Comparison of ENCODE assay signal across 17 mouse cellular contexts in genomic region chr5:139365827-139366226, GRCm38 (mm10). TPM values are rescaled to one million over a fixed set of nuclear protein-coding genes. Genes with fewer than 3 reads are reported as not detected.
A peak's percentile ranks its signal among the peaks of the same experiment; 100 is the strongest.
DNase-seq lines count a peak whose midpoint lies in the region; ATAC-seq and TF ChIP-seq lines count a peak whose summit lies in the region.
"Had no signal": no experiment of that assay in that cellular context is flagged by ENCODE, and none has a peak within 500 bp of the region (broad histone marks: within the 10 kb centered on the region; RNA-seq: fewer than 3 reads in every experiment).

No protein-coding gene starts in this region.

- peaks cover 62% of the 10 kb centered on the region for H3K4me1 ChIP-seq in bone marrow macrophage, adult 2 months (ENCODE audit: control insufficient read depth, insufficient read depth, low read length)
- peaks cover 69% of the 10 kb centered on the region for H3K4me1 ChIP-seq in liver, embryonic 12.5 days
- peaks cover 23% of the 10 kb centered on the region for H3K4me1 ChIP-seq in forebrain, embryonic 12.5 days

- ATAC-seq in liver, embryonic 12.5 days: no peak
- no peak for ATAC-seq in forebrain, embryonic 12.5 days (ENCODE audit: low FRiP score)
- ATAC-seq: midbrain, embryonic 16.5 days had no signal

- TF ChIP-seq POLR2A in bone marrow macrophage, adult 2 months (IDR thresholded peaks at IDR 0.05; ENCODE audit: borderline replicate concordance, low read depth, low read length): no peak

- H3K27ac ChIP-seq in layer of hippocampus, adult 2 months: peak overlapping the region; percentile 77
- H3K27ac ChIP-seq in bone marrow macrophage, adult 2 months (ENCODE audit: insufficient read depth, low read depth, low read length): peak overlapping the region; percentile 94
- peak overlapping the region; percentile 45 for H3K27ac ChIP-seq in liver, embryonic 12.5 days
- H3K27ac ChIP-seq in forebrain, embryonic 12.5 days: no peak overlapping the region
- H3K27ac ChIP-seq: stomach, embryonic 15.5 days had no signal

- H3K9ac ChIP-seq in liver, embryonic 12.5 days: no peak overlapping the region
- H3K9ac ChIP-seq in forebrain, embryonic 12.5 days: no peak overlapping the region
- H3K9ac ChIP-seq: liver, embryonic 14.5 days; stomach, embryonic 15.5 days had no signal

- no peaks in the 10 kb centered on the region for H3K27me3 ChIP-seq in liver, embryonic 12.5 days (replicated peaks)
- H3K27me3 ChIP-seq in forebrain, embryonic 12.5 days: 0 out of 2 replicates have a peak, but pooled peaks cover 4% of the 10 kb centered on the region
- H3K27me3 ChIP-seq: stomach, embryonic 15.5 days had no signal

- 0 out of 2 replicates have a peak, but pooled peaks cover 9% of the 10 kb centered on the region for H3K36me3 ChIP-seq in liver, embryonic 12.5 days
- no peaks in the 10 kb centered on the region for H3K36me3 ChIP-seq in forebrain, embryonic 12.5 days (replicated peaks)
- H3K36me3 ChIP-seq: stomach, embryonic 15.5 days had no signal

- WGBS in liver, embryonic 12.5 days (ENCODE audit: insufficient replicate concordance): 29% methylated on average over 1 of the region's 1 CpGs
- WGBS in forebrain, embryonic 12.5 days: 69% methylated on average over 1 of the region's 1 CpGs

- DNase-seq in layer of hippocampus, adult 2 months (ENCODE audit: low spot score in 2 of 2): no peak
- DNase-seq in layer of hippocampus, adult 11-12 months (ENCODE audit: low spot score): no peak
- DNase-seq in monocyte, adult 2 months (ENCODE audit: low read depth in 1 of 2, low spot score in 2 of 2): peak; percentile 46 to 62
- no peak for DNase-seq in yolk sac, embryonic 10.5 days (ENCODE audit: low spot score)
- no peak for DNase-seq in thymus, postnatal 25 days
- DNase-seq: adrenal gland, postnatal 10 days; cerebellum, adult 11 months; heart, postnatal 36 days; thymus, postnatal 4 days had no signal

- H3K9me3 ChIP-seq in liver, embryonic 12.5 days (replicated peaks): no peaks in the 10 kb centered on the region
- H3K9me3 ChIP-seq in forebrain, embryonic 12.5 days: no peaks in the 10 kb centered on the region
- H3K9me3 ChIP-seq: stomach, embryonic 15.5 days had no signal

- no peak overlapping the region for H3K4me2 ChIP-seq in liver, embryonic 12.5 days
- no peak overlapping the region for H3K4me2 ChIP-seq in forebrain, embryonic 12.5 days
- H3K4me2 ChIP-seq: stomach, embryonic 15.5 days had no signal

- TF ChIP-seq CTCF in layer of hippocampus, adult 2 months (conservative IDR thresholded peaks at IDR 0.05): no peak
- no peak for TF ChIP-seq CTCF in bone marrow macrophage, adult 2 months (IDR thresholded peaks at IDR 0.05; ENCODE audit: low read depth, low read length)

- no peak overlapping the region for H3K4me3 ChIP-seq in layer of hippocampus, adult 2 months
- H3K4me3 ChIP-seq in bone marrow macrophage, adult 2 months (ENCODE audit: insufficient read depth, low read length): no peak overlapping the region
- H3K4me3 ChIP-seq in liver, embryonic 12.5 days: no peak overlapping the region
- H3K4me3 ChIP-seq in forebrain, embryonic 12.5 days (replicated peaks): no peak overlapping the region
- H3K4me3 ChIP-seq: stomach, embryonic 15.5 days had no signal

RNA-seq across cellular contexts. Expression of gene Gpr146, which starts 11.7 kb away (rescaled TPM):
- total RNA-seq in layer of hippocampus, adult 2 months (2021): 10 to 100 TPM; 11.5 to 12.8 TPM
- 34.5 and 34.7 TPM in 2 replicates for polyA plus RNA-seq in bone marrow macrophage, adult 2 months (2012; ENCODE audit: insufficient read depth, insufficient read length, missing spikeins)
- polyA plus RNA-seq in liver, embryonic 12.5 days (2016; fragmentation: Nextera tagmentation; extraction: Ambion mirVana): 18.3 and 19.3 TPM in 2 replicates
- polyA plus RNA-seq in forebrain, embryonic 12.5 days (2016; fragmentation: Nextera tagmentation; extraction: Ambion mirVana): 1.2 and 1.4 TPM in 2 replicates

RNA-seq across cellular contexts. Expression of gene Cyp2w1, which starts 13.4 kb away (rescaled TPM):
- not detected for total RNA-seq in layer of hippocampus, adult 2 months (2021)
- not detected in 2 replicates for polyA plus RNA-seq in bone marrow macrophage, adult 2 months (2012; ENCODE audit: insufficient read depth, insufficient read length, missing spikeins)
- polyA plus RNA-seq in liver, embryonic 12.5 days (2016; fragmentation: Nextera tagmentation; extraction: Ambion mirVana): not detected in 2 replicates
- 0.17 and 0.24 TPM in 2 replicates for polyA plus RNA-seq in forebrain, embryonic 12.5 days (2016; fragmentation: Nextera tagmentation; extraction: Ambion mirVana)
- total RNA-seq: adrenal gland, postnatal 10 days; heart, adult 18-20 months; heart, postnatal 36 days; left cerebral cortex, postnatal 10 days had no signal
- polyA plus RNA-seq: midbrain, embryonic 16.5 days had no signal

RNA-seq across cellular contexts. Expression of gene Cox19, which starts 14.6 kb away (rescaled TPM):
- 10 to 100 TPM; 74.3 to 76.8 TPM for total RNA-seq in layer of hippocampus, adult 2 months (2021)
- polyA plus RNA-seq in bone marrow macrophage, adult 2 months (2012; ENCODE audit: insufficient read depth, insufficient read length, missing spikeins): 31.4 and 36.1 TPM in 2 replicates
- 72.3 and 73.8 TPM in 2 replicates for polyA plus RNA-seq in liver, embryonic 12.5 days (2016; fragmentation: Nextera tagmentation; extraction: Ambion mirVana)
- 105 and 117 TPM in 2 replicates for polyA plus RNA-seq in forebrain, embryonic 12.5 days (2016; fragmentation: Nextera tagmentation; extraction: Ambion mirVana)

RNA-seq across cellular contexts. Expression of gene C130050O18Rik, which starts 39.3 kb away (rescaled TPM):
- under 1 TPM in 1 of 2 experiments, not detected in 1; 0.18 TPM for total RNA-seq in layer of hippocampus, adult 2 months (2021)
- 13.2 and 14.4 TPM in 2 replicates for polyA plus RNA-seq in bone marrow macrophage, adult 2 months (2012; ENCODE audit: insufficient read depth, insufficient read length, missing spikeins)
- polyA plus RNA-seq in liver, embryonic 12.5 days (2016; fragmentation: Nextera tagmentation; extraction: Ambion mirVana): 0.72 and 0.75 TPM in 2 replicates
- 0.10 and 0.22 TPM in 2 replicates for polyA plus RNA-seq in forebrain, embryonic 12.5 days (2016; fragmentation: Nextera tagmentation; extraction: Ambion mirVana)

RNA-seq across cellular contexts. Expression of gene Adap1, which starts 40.4 kb away (rescaled TPM):
- total RNA-seq in layer of hippocampus, adult 2 months (2021): 100 to 1,000 TPM; 162 to 171 TPM
- 73.2 and 77.1 TPM in 2 replicates for polyA plus RNA-seq in bone marrow macrophage, adult 2 months (2012; ENCODE audit: insufficient read depth, insufficient read length, missing spikeins)
- 6.7 and 7.3 TPM in 2 replicates for polyA plus RNA-seq in liver, embryonic 12.5 days (2016; fragmentation: Nextera tagmentation; extraction: Ambion mirVana)
- polyA plus RNA-seq in forebrain, embryonic 12.5 days (2016; fragmentation: Nextera tagmentation; extraction: Ambion mirVana): 2.3 and 3.3 TPM in 2 replicates

Comparison
In these comparisons a context has a peak if more than half of its experiments do, and no peak if none do; other contexts are left out.
1. DNase-seq: peak in monocyte, adult 2 months (2 of 2); none in layer of hippocampus, adult 2 months (0 of 2), layer of hippocampus, adult 11-12 months (single experiment), yolk sac, embryonic 10.5 days (single experiment) and thymus, postnatal 25 days (single experiment).